Mouse (Mus musculus) limb, embryonic 14.5 days (tissue): Measurements from ENCODE around the gene Spry1. TPM values are rescaled to one million over a fixed set of nuclear protein-coding genes. Genes with fewer than 3 reads are reported as not detected.

Experiments used
- ATAC-seq: fragments of 200-750 bp; cut with Nextera tagmentation; 2 replicates; pipeline ENCODE4 v1.8.0; 2017; ENCODE audit warnings: low read depth, moderate number of reproducible peaks, moderate TSS enrichment; ENCODE audit not compliant: low FRiP score
- DNase-seq: peaks from one replicate; pipeline ENCODE4 v3.0.0-alpha.2; 2015; ENCODE audit warnings: low spot score
- H3K27ac ChIP-seq: fragments of 300-500 bp; sonication (generic); replicated peaks from 2 replicates; pipeline ENCODE4 v1.5.1; 2014; ENCODE audit warnings: low read depth, mild to moderate bottlenecking, low read length, moderate library complexity, mixed read lengths
- H3K27me3 ChIP-seq: fragments of 300-500 bp; sonication (generic); 2 replicates; pipeline ENCODE4 v1.6.1; 2014; ENCODE audit warnings: low read length, mixed read lengths; ENCODE audit not compliant: control insufficient read depth, insufficient read depth
- H3K36me3 ChIP-seq: fragments of 300-500 bp; sonication (generic); 2 replicates; pipeline ENCODE4 v1.6.1; 2014; ENCODE audit warnings: mild to moderate bottlenecking, low read length, moderate library complexity, mixed read lengths; ENCODE audit not compliant: control insufficient read depth, insufficient read depth
- H3K4me1 ChIP-seq: fragments of 300-500 bp; sonication (generic); 2 replicates; pipeline ENCODE4 v1.6.1; 2014; ENCODE audit warnings: antibody characterized with exemption, low read length, mixed read lengths; ENCODE audit not compliant: control insufficient read depth, insufficient read depth
- H3K4me2 ChIP-seq: fragments of 300-500 bp; sonication (generic); replicated peaks from 2 replicates; pipeline ENCODE4 v1.6.1; 2014; ENCODE audit warnings: low read depth, mild to moderate bottlenecking, low read length, moderate library complexity; ENCODE audit not compliant: severe bottlenecking
- H3K4me3 ChIP-seq: fragments of 300-500 bp; sonication (generic); replicated peaks from 2 replicates; pipeline ENCODE4 v1.5.1; 2014; ENCODE audit warnings: low read length
- H3K9ac ChIP-seq: fragments of 300-500 bp; sonication (generic); 2 replicates; pipeline ENCODE4 v1.6.1; 2014; ENCODE audit warnings: mild to moderate bottlenecking, low read depth, low read length, moderate library complexity; ENCODE audit not compliant: severe bottlenecking
- H3K9me3 ChIP-seq: fragments of 300-500 bp; sonication (generic); 2 replicates; pipeline ENCODE4 v1.6.1; 2016; ENCODE audit warnings: low read length; ENCODE audit not compliant: control insufficient read depth
- POLR2A ChIP-seq: fragments of 200-500 bp; IDR thresholded peaks from 2 replicates; pipeline ENCODE4 v1.8.0; 2012; ENCODE audit warnings: inconsistent platforms, mild to moderate bottlenecking, moderate library complexity, borderline replicate concordance; ENCODE audit not compliant: insufficient read depth, insufficient read length; ENCODE audit errors: extremely low read depth
- WGBS: fragments of 180-500 bp; shearing (Covaris S2); extraction: QIAGEN DNeasy Blood & Tissue Kit; methylation state at CpG from one replicate; pipeline ENCODE4 v1.1.7; 2014; 5-methylcytosine and 5-hydroxymethylcytosine counted together
- polyA plus RNA-seq, 2 experiments: library from polyadenylated mRNA; depleted of rRNA in 1 of 2; stranded (reverse) in 1 of 2; unstranded in 1 of 2; fragments of >200 nt; fragmentation: Nextera tagmentation in 1 of 2; extraction: Ambion mirVana in 1 of 2; gene quantifications; 2 replicates each; pipeline versions ENCODE4 v1.2.1 to v1.2.3; 2012 to 2014

The Spry1 gene
- polyA plus RNA-seq, 2 experiments, result 23.6 to 57.1 TPM

DNA sequence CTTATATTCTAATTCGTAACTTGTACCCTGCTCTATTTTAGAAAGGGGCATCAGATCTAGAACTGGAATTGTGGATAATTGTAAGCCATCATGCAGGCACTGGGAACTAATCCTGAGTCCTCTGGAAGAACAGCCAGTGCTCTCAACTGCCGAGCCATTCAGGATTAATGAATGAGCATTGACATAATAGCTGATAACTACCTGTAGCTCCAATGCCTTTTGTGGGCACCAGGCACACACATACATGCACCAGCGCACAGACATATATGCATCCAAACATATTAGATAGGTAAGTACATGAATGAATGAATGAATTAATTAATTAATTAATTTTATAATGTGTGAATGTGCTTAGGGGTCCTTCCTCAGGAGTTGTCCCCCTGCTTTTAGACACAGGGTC lies 7.0 kb upstream of the Spry1 start:
- WGBS, result 88% methylated on average over 3 of the region's 3 CpGs
- H3K4me1 ChIP-seq, result no peaks in the 10 kb centered on the region
- no peak overlapping the region for H3K27ac ChIP-seq
- H3K27me3 ChIP-seq, result no peaks in the 10 kb centered on the region
- no peak overlapping the region for H3K4me3 ChIP-seq
- no peaks in the 10 kb centered on the region for H3K9me3 ChIP-seq
- H3K4me2 ChIP-seq, result no peak overlapping the region
- H3K36me3 ChIP-seq, result no peaks in the 10 kb centered on the region
- ATAC-seq (no peak), DNase-seq (no peak)
- H3K9ac ChIP-seq, result no peak overlapping the region
- no peak for TF ChIP-seq POLR2A

DNA sequence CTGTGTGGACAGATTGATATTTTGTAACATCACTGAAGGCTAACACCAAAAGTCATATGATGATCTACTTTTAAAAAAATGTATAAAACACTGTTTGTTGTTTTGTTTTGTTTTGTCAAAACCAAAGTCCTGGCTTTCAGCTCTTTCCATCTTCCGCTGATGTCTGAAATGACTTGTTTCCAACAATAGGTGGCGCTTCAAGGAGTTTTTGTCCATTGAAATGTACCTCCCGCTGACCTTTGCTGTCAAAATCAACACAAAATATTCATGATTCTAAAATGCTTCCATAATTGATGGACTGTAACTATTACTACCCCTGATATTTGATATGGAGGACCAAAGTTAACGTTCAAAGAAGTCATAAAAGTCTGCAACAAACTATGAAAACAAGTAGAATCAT lies 5.1 kb upstream of the Spry1 start:
- Histone ChIP-seq H3K36me3 (no peaks in the 10 kb centered on the region), H3K4me2 (no peak overlapping the region), H3K27ac (no peak overlapping the region), H3K27me3 (no peaks in the 10 kb centered on the region), H3K4me3 (no peak overlapping the region), H3K9ac (no peak overlapping the region), H3K9me3 (no peaks in the 10 kb centered on the region), H3K4me1 (peaks cover 5% of the 10 kb centered on the region; the same call in 1 of the 2 replicates)
- WGBS, result 47% methylated on average over 4 of the region's 4 CpGs
- no peak for ATAC-seq
- no peak for TF ChIP-seq POLR2A
- no peak for DNase-seq

DNA sequence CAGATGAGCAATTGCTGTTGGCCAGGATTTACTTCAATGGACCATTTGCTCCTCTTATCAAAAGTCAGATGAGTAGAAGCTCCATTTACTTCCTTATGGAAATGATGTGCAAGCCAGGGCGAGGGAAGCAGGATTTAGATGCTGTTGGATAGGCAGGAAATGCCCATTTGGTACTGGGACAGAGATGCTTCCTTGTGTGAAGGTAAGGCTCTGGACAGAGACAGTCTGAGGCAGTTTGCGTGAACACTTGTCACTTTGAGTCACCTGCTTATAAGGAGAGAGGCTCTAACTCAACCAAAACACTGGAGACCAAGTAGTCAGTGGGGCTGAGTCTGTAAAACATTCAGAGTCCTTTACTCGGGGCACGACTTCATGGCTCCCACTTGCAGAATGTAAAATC lies 2.8 kb upstream of the Spry1 start:
- peaks cover 7% of the 10 kb centered on the region for H3K4me1 ChIP-seq
- no peaks in the 10 kb centered on the region for H3K36me3 ChIP-seq
- H3K9me3 ChIP-seq, result no peaks in the 10 kb centered on the region
- TF ChIP-seq POLR2A, result no peak
- H3K27me3 ChIP-seq, result no peaks in the 10 kb centered on the region
- H3K9ac ChIP-seq, result no peak overlapping the region
- DNase-seq, result no peak
- 75% methylated on average over 4 of the region's 4 CpGs for whole genome bisulfite sequencing
- ATAC-seq, result no peak
- no peak overlapping the region for H3K27ac ChIP-seq
- H3K4me2 ChIP-seq, result no peak overlapping the region
- H3K4me3 ChIP-seq, result no peak overlapping the region

DNA sequence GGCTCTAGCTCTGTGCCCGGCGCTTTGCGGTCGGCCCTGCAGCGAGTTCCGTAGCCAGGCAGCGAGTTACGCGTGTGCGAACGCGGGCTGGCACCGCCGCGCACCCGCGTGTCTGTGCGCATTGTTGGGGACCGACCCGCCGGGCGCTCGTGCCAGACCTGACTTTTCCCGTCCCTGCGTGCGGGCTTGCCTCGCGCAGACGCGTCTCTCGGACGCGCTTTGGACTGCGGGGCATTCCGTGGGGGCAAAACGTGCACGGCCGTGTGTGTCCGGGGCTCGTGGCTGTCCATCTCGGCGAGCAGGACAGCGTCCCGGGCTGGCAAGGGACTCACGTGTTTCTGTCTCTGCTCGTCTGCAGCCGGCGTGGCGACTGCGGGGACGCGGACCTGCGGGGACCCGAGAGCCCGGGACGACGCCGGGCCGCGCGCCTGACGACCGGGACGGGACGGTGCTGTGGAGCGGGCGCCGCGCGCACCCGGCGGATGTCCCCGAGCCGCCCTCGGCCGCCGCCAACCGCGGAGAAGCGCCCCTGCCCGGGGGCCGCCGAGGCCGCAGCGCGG lies 495 bp downstream of the Spry1 start:
- H3K4me3 ChIP-seq, result peak overlapping the region; percentile 86
- WGBS, result under 1% methylated on average over 44 of the region's 86 CpGs
- no peaks in the 10 kb centered on the region for H3K27me3 ChIP-seq
- peak overlapping the region; percentile 92 for H3K27ac ChIP-seq
- H3K9me3 ChIP-seq, result no peaks in the 10 kb centered on the region
- DNase-seq (peak; percentile 33), ATAC-seq (peak; percentile 53)
- H3K4me1 ChIP-seq, result peaks cover 19% of the 10 kb centered on the region
- no peak for TF ChIP-seq POLR2A
- H3K36me3 ChIP-seq, result peaks cover 23% of the 10 kb centered on the region
- peak overlapping the region; percentile 89 for H3K9ac ChIP-seq
- H3K4me2 ChIP-seq, result peak overlapping the region; percentile 63

DNA sequence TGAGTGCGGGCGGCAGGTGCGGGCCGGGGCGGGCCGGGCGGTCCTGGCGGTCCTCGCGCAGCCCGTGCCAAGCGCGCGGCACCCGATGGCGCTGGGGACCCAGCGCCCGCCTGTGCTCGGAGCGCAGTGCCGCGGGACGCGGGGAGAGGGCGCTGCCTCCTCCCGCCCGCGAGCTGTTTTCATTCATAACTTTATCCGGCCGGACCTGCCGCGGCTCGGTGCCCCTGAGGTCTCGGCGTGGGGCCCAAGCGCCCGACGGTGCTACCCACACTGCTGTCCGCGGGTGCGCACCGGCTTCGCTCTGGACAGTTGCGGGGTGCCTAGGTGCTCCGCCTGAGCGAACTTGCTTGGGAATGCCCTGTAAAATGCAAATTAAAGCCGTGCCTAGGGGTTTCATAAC lies 1.1 kb downstream of the Spry1 start:
- no peak for TF ChIP-seq POLR2A
- peak overlapping the region; percentile 89 for H3K9ac ChIP-seq
- WGBS, result 9% methylated on average over 14 of the region's 47 CpGs
- ATAC-seq (peak; percentile 60), DNase-seq (peak; percentile 78)
- H3K4me2 ChIP-seq, result peak overlapping the region; percentile 63
- no peaks in the 10 kb centered on the region for H3K27me3 ChIP-seq
- H3K27ac ChIP-seq, result peak overlapping the region; percentile 92
- H3K9me3 ChIP-seq, result no peaks in the 10 kb centered on the region
- peaks cover 28% of the 10 kb centered on the region for H3K36me3 ChIP-seq
- peaks cover 19% of the 10 kb centered on the region for H3K4me1 ChIP-seq
- H3K4me3 ChIP-seq, result peak overlapping the region; percentile 86
